Mouse (Mus musculus): ENCODE results near the gene Csn1s1. TPM values are rescaled to one million over a fixed set of nuclear protein-coding genes. Genes with fewer than 3 reads are reported as not detected.

The Csn1s1 gene
- polyA plus RNA-seq (2015; fragmentation: Nextera tagmentation; extraction: Ambion mirVana) = not detected in 2 replicates

DNA sequence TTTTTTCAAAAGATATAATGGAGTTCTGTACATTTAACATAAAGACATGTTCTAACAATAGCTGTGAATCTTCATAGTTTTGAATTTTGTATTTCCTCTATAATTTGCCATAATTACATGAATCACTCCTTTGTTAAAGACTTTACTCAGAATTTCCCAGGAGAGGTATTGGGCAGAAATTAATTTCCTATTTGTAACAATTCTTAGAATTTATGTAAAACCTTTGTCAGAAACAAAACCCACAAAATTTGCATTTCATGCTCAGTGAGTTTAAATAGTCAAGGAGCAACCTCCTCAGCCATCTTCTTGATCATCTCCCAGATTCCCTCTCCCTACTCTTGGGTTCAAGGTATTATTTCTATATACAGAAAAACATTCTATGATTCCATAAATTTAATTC lies at the start of gene Csn1s1:
Gene Csn1s1, plus strand, starts transcription at position 301 of the 400 bp plus-strand sequence.
- H3K4me2 ChIP-seq = no peak within 1 kb of the TSS
- no peaks in the 10 kb centered on the region for H3K9me3 ChIP-seq (replicated peaks)
- H3K4me1 ChIP-seq = no peaks in the 10 kb centered on the region
- no peak within 1 kb of the TSS for H3K27ac ChIP-seq (replicated peaks)
- H3K9ac ChIP-seq (replicated peaks) = no peak within 1 kb of the TSS
- no peaks in the 10 kb centered on the region for H3K27me3 ChIP-seq (replicated peaks)
- H3K4me3 ChIP-seq (replicated peaks) = no peak within 1 kb of the TSS
- no peaks in the 10 kb centered on the region for H3K36me3 ChIP-seq
- ATAC-seq (ENCODE audit: low FRiP score) = no peak

DNA sequence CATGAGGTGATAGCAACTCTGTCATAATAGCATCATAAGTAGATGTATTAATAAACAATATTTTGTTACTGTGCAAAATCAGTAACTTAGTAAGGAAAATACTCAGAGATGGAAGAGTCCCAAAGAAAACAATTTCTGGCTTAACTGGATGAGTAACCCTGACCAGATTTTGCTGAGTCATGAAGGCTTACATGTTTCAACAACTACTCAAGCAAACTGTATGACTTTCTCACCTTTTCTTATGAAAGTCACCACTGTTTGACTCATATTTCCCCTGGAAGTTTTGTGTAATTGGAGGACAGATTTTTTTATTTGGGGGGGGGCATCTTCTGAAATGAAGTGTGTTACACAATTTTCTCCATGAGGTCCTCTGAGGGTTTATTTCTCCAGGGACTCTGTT lies 43.3 kb upstream of the Csn1s1 start:
- Histone ChIP-seq H3K4me2 (no peak overlapping the region), H3K27ac (replicated peaks) (no peak overlapping the region), H3K9me3 (replicated peaks) (no peaks in the 10 kb centered on the region), H3K27me3 (replicated peaks) (no peaks in the 10 kb centered on the region), H3K4me3 (replicated peaks) (no peak overlapping the region), H3K4me1 (no peaks in the 10 kb centered on the region), H3K36me3 (no peaks in the 10 kb centered on the region), H3K9ac (replicated peaks) (no peak overlapping the region)
- ATAC-seq (ENCODE audit: low FRiP score) = no peak

DNA sequence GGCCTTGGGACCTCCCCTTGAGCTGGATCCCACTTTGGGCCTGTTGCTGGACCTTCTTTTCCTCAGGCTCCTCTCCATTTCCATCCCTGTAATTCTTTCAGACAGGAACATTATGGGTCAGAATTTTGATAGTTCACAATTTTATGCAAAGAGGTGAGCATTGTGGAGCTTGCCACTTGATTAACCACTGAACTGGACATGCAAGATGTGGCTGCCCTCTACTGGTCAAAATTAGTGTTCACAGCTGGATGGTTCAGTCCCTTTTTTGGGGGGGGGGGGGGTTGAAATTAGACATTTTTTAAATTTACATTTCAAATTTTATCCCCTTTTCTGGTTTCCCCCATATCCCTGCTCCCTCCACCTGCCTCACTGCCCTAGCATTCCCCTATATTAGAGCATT lies 23.2 kb upstream of the Csn1s1 start:
- no peak for ATAC-seq (ENCODE audit: low FRiP score)
- no peak overlapping the region for H3K4me2 ChIP-seq
- no peaks in the 10 kb centered on the region for H3K9me3 ChIP-seq (replicated peaks)
- no peak overlapping the region for H3K9ac ChIP-seq (replicated peaks)
- H3K4me1 ChIP-seq = no peaks in the 10 kb centered on the region
- H3K4me3 ChIP-seq (replicated peaks) = no peak overlapping the region
- no peak overlapping the region for H3K27ac ChIP-seq (replicated peaks)
- H3K36me3 ChIP-seq = no peaks in the 10 kb centered on the region
- H3K27me3 ChIP-seq (replicated peaks) = no peaks in the 10 kb centered on the region

DNA sequence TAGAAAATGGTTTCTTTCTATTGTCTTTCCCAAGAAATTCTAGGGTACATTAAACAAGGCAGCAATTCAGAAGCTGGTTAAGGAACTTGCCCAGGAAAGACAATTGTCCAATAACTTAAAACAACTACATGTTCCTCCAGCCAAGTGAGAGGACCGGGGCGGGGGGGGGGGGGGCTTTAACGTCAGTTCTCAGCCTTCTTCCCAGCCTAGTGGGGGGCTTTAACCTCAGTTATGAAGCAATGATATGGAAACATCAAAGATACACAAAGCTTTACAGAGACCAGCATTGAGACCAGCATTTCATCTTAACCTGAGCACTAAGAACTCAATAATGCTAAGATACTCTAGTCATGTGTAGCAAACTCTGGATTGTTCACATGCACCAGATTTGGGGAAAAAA lies 33.5 kb downstream of the Csn1s1 start, which contains the start of gene Csn2:
Gene Csn2, minus strand, starts transcription at position 101 of the 400 bp plus-strand sequence.
- H3K27me3 ChIP-seq (replicated peaks) = no peaks in the 10 kb centered on the region

DNA sequence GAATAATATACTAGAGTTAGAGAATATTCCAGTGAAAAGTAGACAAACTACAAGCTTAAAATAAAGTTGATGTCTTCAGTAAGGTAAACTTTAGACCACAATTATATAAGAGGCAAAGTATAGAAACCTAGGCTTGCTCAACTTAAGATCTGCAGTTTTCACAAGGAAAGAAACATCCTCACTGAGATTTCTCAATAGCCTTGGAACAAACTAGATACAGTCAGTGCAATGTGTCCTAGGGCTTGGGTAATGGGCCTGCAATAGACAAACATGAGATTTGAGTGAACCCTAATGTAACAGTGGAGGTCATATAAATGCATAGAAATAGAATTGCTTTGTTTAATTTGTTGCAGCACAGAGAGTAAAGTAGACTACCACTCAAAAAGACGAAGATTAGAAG lies 39.9 kb downstream of the Csn1s1 start:
- no peak overlapping the region for H3K4me2 ChIP-seq
- H3K27me3 ChIP-seq (replicated peaks) = no peaks in the 10 kb centered on the region
- 71% methylated on average over 1 of the region's 1 CpGs for WGBS
- no peak for ATAC-seq (ENCODE audit: low FRiP score)
- no peak overlapping the region for H3K9ac ChIP-seq (replicated peaks)
- no peaks in the 10 kb centered on the region for H3K36me3 ChIP-seq
- H3K9me3 ChIP-seq (replicated peaks) = no peaks in the 10 kb centered on the region
- H3K4me1 ChIP-seq = no peaks in the 10 kb centered on the region
- H3K4me3 ChIP-seq (replicated peaks) = no peak overlapping the region
- no peak overlapping the region for H3K27ac ChIP-seq (replicated peaks)

More for the DNA sequence above, 33.5 kb downstream of the Csn1s1 start, which contains the start of gene Csn2:
- Histone ChIP-seq H3K36me3 (no peaks in the 10 kb centered on the region), H3K9me3 (replicated peaks) (no peaks in the 10 kb centered on the region), H3K4me1 (no peaks in the 10 kb centered on the region), H3K27ac (replicated peaks) (no peak within 1 kb of the TSS), H3K9ac (replicated peaks) (no peak within 1 kb of the TSS), H3K4me2 (no peak within 1 kb of the TSS), H3K4me3 (replicated peaks) (no peak within 1 kb of the TSS)
- ATAC-seq (ENCODE audit: low FRiP score) = no peak
- 72% methylated on average over 3 of the region's 3 CpGs for WGBS

Other genes starting within 250 kb of the Csn1s1 start
- not detected in 2 replicates for gene Ugt2b38, start 242.0 kb upstream of the Csn1s1 start, polyA plus RNA-seq (2015; fragmentation: Nextera tagmentation; extraction: Ambion mirVana)
- gene Ugt2a2, start 183.9 kb upstream of the Csn1s1 start, polyA plus RNA-seq (2015; fragmentation: Nextera tagmentation; extraction: Ambion mirVana) = not detected in 2 replicates
- not detected in 2 replicates for gene Gm43638, start 179.4 kb upstream of the Csn1s1 start, polyA plus RNA-seq (2015; fragmentation: Nextera tagmentation; extraction: Ambion mirVana)
- not detected in 2 replicates for gene Ugt2a1, start 175.3 kb upstream of the Csn1s1 start, polyA plus RNA-seq (2015; fragmentation: Nextera tagmentation; extraction: Ambion mirVana)
- 0.45 TPM in 1 of 2 replicates, not detected in the other for gene Sult1b1, start 128.0 kb upstream of the Csn1s1 start, polyA plus RNA-seq (2015; fragmentation: Nextera tagmentation; extraction: Ambion mirVana)
- 1.5 TPM in 1 of 2 replicates, not detected in the other for gene Sult1d1, start 97.2 kb upstream of the Csn1s1 start, polyA plus RNA-seq (2015; fragmentation: Nextera tagmentation; extraction: Ambion mirVana)
- gene Sult1e1, start 74.6 kb upstream of the Csn1s1 start, polyA plus RNA-seq (2015; fragmentation: Nextera tagmentation; extraction: Ambion mirVana) = not detected in 2 replicates
- gene Csn2, start 33.4 kb downstream of the Csn1s1 start, polyA plus RNA-seq (2015; fragmentation: Nextera tagmentation; extraction: Ambion mirVana) = not detected in 2 replicates
- not detected in 2 replicates for gene Csn1s2a, start 108.4 kb downstream of the Csn1s1 start, polyA plus RNA-seq (2015; fragmentation: Nextera tagmentation; extraction: Ambion mirVana)
- 0.26 TPM in 1 of 2 replicates, not detected in the other for gene Csn1s2b, start 141.9 kb downstream of the Csn1s1 start, polyA plus RNA-seq (2015; fragmentation: Nextera tagmentation; extraction: Ambion mirVana)
- gene Prr27, start 159.5 kb downstream of the Csn1s1 start, polyA plus RNA-seq (2015; fragmentation: Nextera tagmentation; extraction: Ambion mirVana) = not detected in 2 replicates
- not detected in 2 replicates for gene Odam, start 218.8 kb downstream of the Csn1s1 start, polyA plus RNA-seq (2015; fragmentation: Nextera tagmentation; extraction: Ambion mirVana)